Mouse (Mus musculus): Measurements from ENCODE around the gene Uhrf1bp1l.

The Uhrf1bp1l gene

DNA sequence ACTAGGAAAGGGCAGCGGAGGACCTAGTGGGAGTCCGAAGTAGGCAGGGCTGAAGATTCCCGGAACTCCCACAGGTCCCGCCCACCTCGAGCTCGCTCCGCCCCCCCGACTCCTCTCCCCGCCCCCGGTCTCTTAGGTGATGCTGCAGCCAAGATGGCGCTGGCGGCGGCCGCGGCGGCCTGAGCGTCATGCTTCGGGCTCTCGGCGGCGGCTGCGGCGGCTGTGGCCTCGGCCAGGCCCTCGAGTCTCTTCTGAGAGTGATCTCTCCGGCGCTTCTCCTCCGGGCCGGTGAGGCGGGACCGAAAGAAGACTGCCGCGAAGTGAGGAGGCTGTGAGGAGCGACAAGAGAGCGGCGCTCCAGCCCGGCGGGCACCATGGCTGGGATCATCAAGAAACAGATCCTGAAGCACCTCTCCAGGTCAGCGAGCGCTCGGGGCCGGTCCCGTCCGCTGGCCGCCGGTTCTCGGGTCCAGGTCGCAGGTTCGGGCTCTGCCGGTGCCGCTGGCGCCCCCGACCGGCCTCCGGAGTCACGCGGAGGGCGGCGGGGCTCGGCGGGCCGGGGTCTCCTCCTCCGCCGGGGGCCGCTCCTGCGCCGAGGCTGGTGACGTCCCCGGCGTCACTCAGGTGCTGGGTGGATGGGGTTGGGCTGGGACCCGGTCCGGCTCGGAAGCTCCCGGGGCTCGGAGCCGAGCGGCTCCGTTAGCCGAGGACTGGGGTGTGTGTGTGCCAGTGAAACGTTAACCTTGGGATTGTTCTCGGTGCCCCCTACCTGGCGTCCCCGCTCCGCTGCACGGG, at the start of gene Uhrf1bp1l:
Gene Uhrf1bp1l (plus strand): TSS at position 121 of the 795 bp plus-strand sequence.
- DNase-seq: peak; percentile 94

DNA sequence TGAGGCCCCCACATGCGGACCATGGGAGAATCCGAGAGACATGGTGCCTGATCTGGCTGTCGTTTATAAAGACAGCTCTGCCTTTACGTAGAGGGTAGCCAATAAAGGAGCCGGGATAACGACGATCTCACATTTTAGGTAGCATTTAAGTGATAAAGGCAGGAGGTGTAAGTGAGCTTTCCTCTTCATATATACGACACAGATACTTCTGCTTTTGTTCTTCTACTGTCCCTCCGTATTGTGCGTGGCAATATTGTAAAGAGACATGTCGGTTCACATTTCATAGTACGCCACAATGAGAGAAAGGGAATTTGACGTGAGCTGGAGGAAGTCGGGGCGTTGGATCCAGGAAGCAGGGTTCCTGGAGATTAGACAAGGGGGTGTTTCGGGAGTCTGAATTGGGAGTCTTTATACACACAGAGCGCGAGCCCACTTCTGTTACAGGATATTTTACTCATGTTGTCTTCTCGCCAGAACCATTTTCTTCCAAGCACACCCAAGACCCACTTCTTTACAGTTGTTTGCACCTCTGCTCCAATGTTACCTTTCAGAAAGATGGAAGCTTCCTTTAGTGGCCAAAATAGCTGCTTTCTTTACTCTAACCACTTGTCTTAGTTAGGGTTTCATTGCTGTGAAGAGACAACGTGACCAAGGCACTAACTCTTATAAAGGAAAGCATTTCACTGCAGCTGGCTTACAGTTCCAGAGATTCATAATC, 49.4 kb upstream of the Uhrf1bp1l start:
- DNase-seq: no peak

DNA sequence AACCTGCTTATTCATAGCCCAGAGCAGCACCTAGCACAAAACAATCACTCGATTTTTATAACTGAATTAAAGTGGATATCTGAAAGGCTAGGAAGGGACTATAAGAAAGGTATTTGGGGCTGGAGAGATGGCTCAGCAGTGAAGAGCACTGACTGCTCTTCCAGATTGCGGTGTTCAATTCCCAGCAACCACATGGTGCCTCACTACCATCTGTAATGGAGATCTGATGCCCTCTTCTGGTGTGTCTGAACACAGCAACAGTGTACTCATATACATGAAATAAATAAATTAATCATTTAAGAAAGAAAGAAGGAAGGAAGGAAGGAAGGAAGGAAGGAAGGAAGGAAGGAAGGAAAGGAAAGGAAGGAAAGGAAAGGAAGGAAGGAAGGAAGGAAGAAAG, 48.5 kb upstream of the Uhrf1bp1l start:
- peak in 1 of 2 experiments; percentile 10 for DNase-seq

DNA sequence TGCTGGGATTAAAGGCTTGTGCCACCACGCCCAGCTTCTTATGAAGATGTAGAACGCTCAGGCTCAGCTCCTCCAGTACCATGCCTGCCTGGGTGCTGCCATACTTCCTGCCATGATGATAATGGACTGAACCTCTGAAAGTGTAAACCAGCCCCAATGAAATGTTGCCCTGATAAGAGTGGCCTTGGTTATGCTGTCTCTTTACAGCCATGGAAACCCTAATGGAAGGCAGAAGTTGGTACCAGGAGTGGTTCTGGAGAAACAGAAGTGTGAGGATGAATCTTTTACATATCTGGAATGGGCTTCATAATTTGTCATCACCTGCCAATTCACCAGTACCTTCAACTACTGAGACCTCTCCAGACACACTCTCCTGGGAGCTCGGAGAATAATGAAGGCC, 46.8 kb upstream of the Uhrf1bp1l start:
- DNase-seq: no peak

DNA sequence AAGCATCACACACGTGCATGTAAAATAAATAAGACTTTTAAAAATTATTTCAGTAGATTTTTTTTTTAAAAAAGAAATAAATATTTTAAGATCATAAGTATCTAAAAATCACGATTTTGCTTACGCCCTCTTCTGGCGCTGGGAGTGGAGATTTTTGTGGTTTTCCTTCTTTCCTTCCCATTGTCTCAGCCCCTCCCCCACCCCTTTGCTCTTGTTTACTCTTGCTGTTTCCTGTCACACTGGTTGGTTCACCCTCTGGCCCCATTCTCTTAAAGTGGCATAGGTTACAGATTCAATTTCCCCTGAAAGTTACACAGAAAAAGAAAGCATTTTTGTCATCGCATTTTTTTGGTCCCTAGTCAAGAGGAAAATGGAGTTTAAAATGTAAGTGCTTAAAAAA, 41.7 kb upstream of the Uhrf1bp1l start:
- DNase-seq: no peak

DNA sequence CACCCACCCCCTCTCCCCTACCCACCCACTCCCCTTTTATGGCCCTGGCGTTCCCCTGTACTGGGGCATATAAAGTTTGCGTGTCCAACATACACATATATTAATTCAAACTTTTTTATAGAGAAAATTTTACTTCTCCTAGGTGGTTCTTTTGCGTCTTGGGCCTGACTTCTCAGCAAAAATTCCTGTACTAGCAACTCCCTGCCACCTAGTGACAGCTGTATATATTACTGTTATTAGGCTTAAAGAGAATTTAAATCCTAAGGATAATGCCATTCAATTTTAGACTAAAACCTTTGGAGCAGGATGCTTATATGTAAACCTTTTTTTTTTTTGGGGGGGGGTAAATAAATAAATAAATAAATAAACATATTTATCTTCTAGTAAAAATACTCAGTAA, 37.4 kb upstream of the Uhrf1bp1l start:
- DNase-seq: no peak

DNA sequence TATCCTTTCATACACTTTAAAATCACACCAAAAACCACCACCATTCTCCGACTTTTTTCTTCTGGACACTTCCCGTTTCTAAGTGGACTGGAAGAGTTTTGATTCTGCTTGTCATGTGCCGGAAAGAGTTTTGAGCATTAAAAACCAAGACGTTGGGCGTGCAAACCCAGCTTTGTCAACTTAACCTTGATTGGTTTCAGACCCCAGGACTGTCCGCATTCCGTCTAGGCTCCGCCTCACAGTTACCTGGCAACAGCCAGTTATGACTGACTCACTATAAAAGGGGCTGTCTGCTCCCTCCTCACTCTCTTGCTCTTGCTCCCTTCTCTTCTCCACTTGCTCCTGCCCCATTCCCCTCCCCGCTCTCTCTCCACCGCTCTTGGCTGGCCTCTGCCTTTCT, 36.1 kb upstream of the Uhrf1bp1l start:
- no peak for DNase-seq

DNA sequence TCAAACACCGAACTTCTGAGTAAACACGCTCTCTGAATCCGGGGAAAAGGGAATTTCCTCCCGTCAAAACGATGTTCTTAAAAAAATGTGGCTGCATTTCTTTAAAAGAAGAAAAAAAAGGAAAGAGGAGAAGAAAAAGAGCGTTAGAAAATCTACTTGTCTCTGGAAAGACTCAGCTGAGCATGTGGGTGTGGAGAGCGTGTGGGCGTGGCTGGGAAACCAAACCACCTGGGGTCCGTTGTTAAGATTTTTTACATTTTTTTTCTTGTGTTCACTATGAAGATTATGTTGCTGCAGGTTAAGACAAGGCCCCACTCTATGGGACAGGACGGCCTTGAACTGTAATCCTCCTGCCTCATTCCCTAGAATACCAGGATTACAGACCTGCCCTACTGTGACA, 29.9 kb upstream of the Uhrf1bp1l start:
- no peak for DNase-seq

DNA sequence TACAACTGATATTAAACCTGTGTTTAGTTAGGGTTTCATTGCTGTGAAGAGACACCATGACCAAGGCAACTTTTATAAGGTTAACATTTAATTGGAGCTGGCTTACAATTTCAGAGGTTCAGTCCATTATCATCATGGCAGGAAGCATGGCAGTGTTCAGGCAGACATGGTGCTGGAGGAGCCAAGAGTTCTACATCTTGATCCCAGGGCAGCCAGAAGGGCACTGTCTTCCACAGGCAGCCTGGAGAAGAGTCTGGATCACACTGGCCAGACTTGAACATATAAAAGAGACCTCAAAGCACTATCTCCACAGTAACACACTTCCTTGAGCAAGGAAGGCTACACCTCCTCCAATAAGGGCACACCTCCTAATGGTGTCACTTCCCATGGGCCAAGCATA, 24.5 kb upstream of the Uhrf1bp1l start:
- DNase-seq: no peak

DNA sequence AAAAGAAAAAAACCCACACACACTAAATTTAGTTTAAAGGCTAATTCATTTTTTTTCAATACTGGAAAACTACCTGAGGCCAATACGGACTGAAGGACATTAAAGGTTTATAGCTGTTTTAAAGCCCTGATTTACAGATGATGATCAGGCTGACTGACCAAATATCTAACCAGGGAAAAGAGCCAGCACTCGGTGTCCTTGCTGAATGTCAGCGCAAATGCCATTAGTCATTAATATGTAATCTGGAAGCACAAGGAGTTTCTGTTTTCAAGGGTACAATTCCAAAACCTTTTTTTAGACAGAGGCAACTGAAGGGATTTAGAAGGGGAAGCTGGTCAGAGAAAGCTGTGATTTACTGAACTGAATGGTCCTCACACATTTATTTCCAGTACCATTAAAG, 24.0 kb upstream of the Uhrf1bp1l start:
- no peak for DNase-seq

DNA sequence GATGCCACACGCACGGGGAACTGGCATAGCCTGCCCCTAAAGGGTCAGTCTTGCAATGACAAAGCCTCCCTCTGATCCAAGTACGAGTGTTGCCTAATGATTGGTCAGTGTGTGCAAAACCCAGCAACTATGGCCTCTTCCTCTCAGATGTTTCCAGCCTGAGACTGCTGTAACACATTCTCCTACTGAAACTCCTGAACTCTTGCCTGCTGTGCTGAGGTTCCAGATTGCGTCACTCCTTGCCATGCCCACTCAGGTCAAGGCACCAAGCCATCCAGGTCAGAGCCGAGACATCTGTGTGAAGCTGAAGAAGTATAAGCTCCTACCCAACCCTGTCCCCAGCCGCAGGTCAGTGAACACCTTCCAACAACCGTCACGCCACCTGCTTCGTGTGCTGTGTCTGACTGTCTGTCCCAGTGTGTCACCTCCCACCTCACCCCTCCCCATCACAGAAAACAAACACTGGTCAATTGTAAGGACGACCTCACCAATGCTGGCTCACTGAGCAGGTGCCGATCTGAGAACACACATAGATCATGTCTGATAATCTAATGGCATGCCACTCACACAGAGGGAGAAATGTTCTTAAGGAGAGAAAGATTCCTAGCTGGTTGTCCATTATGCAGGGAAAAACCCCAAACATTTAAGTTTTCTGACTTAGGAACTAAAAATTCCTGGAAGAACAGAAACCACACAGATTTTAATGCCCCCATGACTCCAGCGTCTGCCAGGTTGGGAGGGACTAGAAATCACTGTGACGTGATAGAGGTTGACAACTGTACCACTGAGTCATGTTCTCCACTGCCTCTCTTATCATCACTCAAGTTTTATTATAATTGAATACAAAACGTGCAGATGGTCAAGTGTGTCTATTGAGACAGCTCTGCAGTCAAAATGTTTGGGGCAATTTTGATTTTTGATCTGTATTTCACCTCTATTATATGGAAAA, 22.3 kb upstream of the Uhrf1bp1l start:
- no peak for DNase-seq

DNA sequence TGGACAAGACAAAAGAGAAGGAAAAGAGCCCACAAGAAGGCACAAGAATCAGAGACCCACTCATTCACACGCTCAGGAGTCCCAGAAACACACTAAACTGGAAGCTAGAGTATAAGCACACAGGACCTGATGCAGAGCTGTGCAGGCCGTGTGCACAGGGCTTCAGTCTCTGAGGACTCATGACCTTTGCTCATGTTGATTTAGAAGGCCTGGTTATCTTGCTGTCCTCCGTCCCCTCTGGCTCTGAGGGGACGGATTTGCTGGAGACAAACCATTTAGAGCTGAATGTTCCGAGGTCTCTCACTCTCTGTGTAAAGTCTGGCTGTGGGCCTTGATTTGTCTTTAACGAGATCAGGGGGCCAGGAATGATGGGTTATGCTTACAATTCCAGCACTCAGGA, 14.4 kb upstream of the Uhrf1bp1l start:
- DNase-seq: no peak

DNA sequence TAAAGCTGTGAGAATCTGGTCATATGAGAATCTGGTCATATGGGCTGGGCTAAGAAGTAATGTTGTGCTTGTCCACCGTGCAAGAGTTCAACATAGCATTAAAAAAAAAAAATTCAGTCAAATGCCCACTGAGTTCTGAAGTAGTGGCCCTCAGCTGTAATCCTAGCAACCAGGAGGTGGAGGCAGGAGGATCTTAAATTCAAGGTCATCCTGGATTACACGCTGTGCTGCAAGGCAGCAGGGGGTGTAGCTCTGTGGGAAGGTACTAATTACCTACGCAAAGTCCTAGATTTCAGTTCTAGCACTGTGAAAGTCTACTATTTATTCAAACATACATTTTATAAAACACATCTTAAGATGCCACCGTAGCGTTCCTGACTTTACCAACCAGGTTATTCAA, 13.4 kb upstream of the Uhrf1bp1l start:
- no peak for DNase-seq

DNA sequence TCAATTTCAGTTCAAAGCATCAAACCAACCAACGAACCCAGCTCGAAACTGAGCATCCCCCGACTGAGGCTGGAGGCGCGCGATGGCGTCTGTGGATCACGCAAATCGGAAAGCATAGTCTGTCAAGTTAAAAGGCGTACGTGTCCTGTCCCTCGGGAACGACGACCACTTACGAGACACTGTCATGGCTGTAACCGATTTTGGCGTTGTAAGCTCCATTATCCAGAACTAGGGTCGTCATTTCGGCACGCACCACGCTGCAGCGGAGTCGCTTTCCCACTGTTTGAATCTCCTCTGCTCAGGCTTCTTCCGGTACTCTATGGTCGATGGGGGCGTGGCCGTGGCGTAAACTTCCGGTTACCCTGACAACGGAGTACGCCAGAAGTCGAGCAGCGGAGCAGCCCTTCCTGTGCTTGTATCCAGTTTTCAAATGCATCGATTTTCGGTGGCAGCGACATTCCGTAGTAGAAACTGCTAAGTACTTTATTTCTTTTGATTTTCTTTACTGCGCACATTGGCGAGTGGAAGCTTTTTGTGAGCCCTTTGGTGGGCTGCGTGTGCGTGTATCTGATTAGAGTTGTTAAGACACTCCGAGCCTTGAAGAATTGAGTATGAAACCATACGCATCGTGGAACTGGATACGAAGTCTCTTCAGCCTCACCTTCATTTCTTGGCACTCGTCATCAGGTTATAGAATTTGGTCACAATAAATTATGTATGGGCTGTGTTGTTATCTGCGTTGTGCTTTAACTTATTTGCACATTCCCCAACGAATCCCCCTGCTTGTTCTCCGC, 12.6 kb upstream of the Uhrf1bp1l start, which contains the start of gene Actr6:
Gene Actr6 (minus strand): TSS at position 295 of the 794 bp plus-strand sequence.
- peak; percentile 93 to 95 for DNase-seq

DNA sequence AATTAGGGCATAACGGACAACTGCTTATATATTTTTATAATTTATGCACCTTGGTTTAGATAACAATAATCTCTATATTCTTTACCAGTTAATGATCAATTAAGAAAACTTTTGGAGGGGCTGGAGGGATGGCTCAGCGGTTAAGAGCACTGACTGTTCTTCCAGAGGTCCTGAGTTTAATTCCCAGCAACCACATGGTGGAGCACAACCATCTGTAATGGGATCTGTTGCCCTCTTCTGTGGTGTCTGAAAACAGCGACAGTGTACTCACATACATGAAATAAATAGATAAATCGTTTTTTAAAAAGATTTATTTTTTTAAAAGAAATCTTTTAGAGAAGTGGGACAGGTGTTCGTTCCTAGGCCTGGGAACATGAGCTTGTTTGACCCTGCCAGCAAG, 7.7 kb upstream of the Uhrf1bp1l start:
- DNase-seq: no peak

DNA sequence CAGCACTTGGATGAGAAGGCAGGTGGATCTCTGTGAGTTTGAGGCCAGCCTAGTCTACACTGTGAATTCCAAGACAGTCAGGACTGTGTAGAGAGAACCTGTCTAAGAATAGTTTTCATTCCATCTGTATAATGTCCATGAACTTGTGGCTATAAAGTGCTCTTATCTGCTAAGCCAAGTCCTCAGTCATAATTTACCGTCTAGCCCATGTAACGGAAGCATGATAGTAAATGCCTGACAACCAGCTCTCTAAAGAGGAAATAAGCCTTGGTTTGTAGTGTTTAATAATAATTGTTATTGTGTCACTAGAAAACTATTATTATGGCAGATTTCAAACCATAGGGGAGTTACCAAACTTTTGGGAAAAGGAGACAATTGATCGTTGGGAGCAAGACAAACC, 6.9 kb upstream of the Uhrf1bp1l start:
- DNase-seq: no peak

DNA sequence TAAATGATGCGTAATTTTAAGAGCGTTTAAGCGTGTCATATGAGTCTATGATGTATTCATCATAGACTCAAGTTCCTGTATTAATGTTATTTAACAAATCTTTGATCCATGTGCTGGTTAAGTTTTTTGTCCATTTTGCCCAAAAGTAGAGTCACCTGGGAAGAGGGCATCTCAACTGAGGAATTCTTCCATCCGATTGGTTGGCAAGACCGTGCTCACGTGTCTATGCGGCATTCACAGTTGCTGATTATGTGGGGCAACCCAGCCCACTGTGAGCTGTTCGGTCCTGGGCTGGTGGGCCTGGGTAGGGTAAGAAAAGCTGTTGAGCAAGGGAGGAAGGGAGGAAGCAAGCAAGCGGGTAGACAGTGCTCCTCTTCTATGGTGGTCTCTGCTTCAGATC, 6.4 kb upstream of the Uhrf1bp1l start:
- DNase-seq: no peak

DNA sequence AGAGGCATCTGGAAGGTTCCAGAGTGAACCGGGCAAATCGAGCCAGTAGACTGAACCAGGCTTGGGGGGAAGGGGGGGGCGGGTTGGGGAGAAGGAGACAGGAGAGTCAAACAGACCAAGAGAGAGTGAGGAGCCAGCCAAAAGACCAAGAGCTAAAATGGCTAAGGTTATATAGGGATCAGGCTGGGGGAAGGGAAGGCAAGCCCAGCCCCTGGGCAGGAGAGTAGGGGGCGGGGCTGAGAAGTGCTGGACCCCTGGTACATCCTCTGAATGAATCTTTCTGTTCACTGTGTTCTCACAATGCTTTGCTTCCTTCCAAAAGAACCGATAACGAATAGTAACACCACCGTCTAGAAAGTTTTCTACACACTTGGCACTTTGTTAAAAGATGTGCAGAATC, 5.1 kb upstream of the Uhrf1bp1l start:
- DNase-seq: no peak

DNA sequence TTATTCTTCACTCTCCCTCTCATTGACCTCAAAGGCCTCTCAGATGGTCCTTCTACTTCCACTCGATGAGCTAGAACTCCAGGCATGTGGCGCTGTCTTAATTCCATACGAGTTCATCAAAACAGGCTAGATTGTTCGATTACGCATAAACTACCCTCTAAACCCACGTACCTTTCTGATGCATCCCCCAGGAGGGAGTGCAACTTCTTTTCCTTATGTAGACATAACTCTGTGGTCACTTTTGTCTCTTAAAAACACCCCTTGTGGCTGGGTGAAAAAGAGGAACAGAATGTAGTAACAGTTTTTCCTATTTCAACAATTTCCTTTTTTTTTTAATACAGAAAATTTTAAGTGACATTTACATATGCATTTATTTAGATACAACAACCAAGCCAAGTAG, 3.8 kb upstream of the Uhrf1bp1l start:
- no peak for DNase-seq

DNA sequence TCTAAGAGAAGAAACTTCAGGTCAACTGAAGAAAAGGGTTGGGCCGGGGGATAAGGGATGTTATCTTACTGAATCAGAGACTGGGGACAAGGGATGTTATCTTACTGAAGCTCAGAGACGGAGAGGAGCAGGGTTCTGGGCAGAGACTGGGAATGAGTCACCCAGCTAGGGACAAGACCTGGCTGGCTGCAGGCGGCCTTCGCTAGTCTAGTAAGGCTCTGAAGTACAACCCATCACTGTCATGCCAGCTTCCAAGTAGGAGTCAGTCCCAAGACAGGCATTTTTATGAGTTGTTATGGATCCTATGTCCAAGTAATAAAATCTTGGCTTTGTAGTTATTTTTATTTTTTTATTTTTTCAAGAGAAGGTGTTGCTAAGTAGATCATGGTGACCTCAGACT, 1.5 kb upstream of the Uhrf1bp1l start:
- DNase-seq: no peak

DNA sequence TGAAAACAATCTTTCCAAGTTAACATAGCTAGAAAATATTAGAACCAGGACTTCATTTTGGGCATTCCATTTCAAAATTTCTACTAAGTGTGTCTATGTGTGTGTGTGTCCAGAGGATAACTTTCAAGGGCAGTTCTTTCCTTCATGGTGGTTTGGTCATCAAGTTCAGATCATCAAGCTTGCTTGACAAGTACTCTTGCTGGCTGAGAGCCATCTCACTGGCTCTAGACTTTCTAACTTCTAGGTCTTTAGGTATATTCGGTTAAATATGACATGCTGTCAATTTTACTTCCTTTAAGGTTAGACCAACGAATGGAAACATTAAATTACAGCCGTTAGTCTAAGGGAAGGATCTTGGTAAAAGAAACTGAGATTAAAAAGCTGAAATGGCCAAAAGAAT, 450 bp upstream of the Uhrf1bp1l start:
- peak; percentile 13 to 26 for DNase-seq

DNA sequence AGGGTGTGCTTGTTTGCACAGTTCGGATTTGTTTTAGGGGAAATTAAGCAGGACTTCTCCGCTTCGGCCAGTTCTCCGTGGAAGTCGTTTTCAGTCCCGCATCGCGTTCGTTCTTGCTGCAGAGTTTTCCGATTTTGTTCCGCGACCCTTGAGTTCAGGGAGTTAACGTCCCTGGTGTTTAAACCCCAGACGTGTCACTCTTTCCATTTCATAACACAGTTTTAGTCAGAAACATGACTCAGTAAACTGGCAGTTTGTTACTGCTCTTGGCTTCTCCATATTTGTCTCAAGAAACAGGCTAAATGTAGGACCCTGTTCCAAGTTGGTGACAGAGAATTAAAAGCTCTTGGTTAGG, 852 bp downstream of the Uhrf1bp1l start:
- DNase-seq: no peak

DNA sequence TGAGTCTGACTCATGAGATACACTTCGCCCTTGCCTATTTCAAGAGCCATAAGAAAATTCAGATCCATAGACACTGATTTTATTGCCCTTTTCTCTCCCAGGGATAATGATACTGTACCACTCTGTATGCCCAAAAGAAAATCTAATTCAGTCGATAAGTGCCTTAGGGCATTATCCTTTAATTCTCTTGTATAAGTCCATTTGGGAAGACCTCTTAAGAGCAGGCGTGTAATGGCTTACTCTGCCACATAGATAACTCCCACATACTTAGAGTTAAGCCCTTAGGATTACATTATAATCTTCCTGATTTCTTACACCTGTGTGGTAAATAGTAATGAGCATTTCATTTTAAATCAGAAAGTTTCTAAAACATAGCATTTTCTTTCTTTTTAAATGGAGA, 1.8 kb downstream of the Uhrf1bp1l start:
- DNase-seq: no peak
